Mouse (Mus musculus) hematopoietic stem cell, adult 5-6 weeks (primary cell): Measurements from ENCODE around the gene Slc13a3. TPM values are rescaled to one million over a fixed set of nuclear protein-coding genes. Genes with fewer than 3 reads are reported as not detected.
A peak's percentile ranks its signal among the peaks of the same experiment; 100 is the strongest.

Source experiments
- ATAC-seq, 2 experiments: fragments of 125-278 bp in 1 of 2; replicated peaks in 1 of 2; 2 replicates each; pipeline ENCODE4 v1.8.0; 2016 to 2017; ENCODE audit warnings: inconsistent platforms in 2 of 2, mild to moderate bottlenecking in 2 of 2, moderate number of reproducible peaks in 2 of 2, low read depth in 1 of 2, moderate TSS enrichment in 1 of 2; ENCODE audit not compliant: low FRiP score in 2 of 2, poor library complexity in 2 of 2, severe bottlenecking in 2 of 2, insufficient read depth in 1 of 2, low TSS enrichment in 1 of 2
- total RNA-seq: library from RNA; stranded (forward); fragments of 172-1452, 232-1000 nt; gene quantifications from 2 replicates; pipeline ENCODE4 v1.2.3, GENCODE M21; 2017

Slc13a3 gene
- total RNA-seq, 1 experiment from 2014 or later: not detected

DNA sequence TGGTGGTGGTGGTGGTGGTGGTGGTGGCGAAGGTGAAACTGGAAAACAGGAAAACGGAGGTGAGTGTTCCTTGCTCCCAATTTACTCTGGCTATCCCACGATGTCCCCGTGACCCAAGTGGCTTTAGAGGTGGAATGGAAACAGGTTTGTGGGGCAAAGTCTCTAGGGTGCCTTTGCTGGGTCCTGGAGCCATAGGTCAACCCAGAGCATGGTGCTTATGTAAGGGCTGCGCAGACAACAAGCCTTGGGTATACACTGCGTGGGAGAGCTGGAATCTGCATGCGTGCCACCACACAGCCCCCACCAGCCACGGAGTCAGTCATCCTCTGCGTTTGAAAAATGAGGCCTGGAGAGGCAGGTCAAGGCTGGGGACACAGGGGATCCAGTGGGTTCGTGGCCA is 33.4 kb downstream of the Slc13a3 start:
- ATAC-seq: no peak

DNA sequence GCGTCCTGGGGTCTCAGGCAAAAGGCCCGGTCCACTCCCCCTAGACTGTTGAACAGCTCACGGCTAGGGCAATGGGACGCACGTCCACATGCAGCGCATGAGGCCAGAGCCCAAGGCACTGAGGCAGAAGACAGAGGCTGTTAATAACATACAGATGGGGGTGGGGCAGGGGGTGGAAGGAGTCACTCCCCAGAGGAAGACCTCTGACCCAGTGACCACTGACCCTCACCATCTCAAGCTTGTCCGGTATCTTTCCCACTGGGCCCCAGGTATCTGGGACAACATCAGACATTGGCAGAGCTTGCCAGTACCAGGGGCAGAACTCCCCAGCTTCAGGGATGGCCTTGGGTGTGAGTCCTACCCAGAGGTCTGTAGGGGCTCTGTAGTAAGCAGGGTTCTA is 34.1 kb downstream of the Slc13a3 start:
- no peak for ATAC-seq

DNA sequence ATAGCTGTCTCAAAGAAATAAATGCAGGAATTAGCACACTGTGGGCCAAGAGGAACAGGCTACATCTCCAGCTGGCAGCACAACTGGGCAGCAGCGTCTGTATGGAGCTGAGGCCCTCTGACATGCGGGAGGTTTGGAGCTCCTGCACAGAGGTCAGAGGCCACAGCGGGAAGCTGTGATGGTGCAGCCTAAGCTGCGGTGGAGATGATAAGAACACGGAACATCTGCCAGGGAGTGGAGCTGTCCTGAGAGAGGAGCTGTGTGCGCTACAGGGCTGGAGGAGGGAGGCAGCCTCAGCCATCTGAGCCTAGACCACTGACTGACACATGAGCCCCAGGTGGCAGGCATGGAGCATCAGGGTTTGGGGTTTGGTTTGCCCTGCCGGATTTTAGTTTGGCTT is 44.3 kb downstream of the Slc13a3 start:
- no peak for ATAC-seq

DNA sequence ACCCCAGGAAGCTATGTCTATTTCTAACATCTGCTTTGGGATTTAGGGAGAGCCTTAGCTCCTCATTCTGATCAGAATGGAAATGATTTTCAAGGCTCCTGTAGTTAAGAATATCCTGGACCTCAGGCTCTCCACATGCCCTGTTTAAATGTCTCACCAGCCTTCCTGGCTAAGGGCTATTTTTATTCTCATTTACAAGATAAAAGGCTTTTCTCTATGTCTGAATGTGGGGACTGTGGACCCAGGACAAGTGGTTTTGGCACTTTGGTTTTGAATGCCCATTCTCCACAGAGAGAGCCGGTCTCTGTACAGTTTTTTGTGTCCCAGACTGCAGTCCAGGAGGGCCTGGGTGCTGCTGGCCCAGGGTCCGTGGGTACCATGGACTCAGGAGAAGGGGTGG is 52.8 kb downstream of the Slc13a3 start:
- ATAC-seq: no peak

DNA sequence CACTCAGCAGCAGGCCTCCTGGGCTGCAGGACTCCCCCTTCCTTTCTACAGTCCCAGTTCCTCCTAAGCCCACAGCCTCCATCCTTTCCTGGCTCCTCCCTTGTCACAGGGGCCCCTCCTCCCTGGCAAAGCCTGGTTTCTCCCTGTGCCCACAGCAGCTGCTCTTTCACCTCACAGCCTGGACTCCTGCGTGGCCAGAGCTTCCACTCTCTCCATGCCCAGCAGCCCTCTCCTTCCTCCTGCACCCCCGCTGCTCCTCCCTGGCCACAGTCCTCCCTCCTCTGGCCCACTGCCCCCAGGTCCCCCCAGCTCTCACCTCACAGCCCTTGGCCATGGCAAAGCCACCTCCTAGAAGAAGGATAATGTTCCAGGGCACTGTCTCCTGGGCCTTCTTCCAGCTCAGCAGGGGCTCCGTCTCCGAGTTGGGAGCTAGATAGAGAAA is 53.3 kb downstream of the Slc13a3 start:
- 0 out of 4 replicates have a peak, but pooled peaks of 1 of the 2 experiments have one; percentile 29 for ATAC-seq

DNA sequence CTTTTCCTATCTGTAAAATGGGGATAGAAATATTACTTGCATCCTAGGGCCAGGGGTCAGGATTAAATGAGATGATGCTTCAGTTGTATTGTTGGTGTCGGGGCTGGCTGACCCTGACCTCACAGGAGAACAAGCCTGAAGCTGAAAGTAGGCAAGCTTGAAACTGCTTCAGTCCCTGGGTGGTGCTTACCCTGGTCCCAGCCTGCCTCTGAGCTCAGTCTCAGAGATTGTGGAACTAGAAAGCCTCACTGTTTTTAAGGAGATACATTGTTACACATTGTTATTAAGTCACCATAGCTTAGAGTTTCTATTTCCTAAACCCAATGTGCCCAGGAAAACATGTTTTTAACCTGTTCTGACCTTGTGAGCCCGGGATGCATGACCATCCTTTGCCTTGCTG is 54.5 kb downstream of the Slc13a3 start:
- no peak for ATAC-seq

DNA sequence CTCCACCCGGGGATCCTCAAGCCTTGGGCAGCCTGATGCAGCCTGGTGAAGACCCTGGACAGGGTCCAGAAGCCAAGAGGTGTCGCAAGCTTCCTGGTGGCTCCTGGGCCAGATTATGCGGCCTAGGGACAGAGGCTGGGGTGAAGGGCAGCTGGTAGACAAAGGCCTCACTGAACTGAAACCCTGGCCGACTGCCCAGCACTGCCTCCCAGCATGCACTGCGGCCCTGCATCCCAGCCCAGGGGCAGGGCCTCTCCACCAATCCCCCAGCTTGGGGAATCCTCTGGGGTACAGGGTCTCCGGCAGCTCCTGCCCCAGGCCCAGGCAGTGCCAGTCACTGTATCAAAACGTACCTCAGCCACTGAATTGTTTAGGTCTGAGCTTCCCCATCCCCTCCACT is 55.7 kb downstream of the Slc13a3 start:
- ATAC-seq: no peak

DNA sequence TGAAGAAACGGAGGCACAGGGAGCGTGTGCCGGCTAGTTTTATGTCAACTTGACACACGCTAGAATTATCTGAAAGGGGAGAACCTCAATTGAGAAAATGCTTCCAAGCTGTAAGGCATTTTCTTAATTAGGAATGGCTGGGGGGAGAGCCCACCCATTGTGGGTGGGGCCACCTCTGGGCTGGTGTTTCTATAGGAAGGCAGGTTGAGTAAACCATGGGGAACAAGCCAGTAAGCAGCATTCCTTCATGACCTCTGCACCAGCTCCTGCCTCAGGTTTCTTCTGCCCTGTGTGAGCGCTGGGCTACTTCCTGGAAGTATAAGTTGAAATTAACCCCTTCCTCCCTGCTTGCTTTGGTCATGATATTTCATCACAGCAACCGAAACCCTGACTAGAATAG is 57.2 kb downstream of the Slc13a3 start:
- ATAC-seq: no peak

DNA sequence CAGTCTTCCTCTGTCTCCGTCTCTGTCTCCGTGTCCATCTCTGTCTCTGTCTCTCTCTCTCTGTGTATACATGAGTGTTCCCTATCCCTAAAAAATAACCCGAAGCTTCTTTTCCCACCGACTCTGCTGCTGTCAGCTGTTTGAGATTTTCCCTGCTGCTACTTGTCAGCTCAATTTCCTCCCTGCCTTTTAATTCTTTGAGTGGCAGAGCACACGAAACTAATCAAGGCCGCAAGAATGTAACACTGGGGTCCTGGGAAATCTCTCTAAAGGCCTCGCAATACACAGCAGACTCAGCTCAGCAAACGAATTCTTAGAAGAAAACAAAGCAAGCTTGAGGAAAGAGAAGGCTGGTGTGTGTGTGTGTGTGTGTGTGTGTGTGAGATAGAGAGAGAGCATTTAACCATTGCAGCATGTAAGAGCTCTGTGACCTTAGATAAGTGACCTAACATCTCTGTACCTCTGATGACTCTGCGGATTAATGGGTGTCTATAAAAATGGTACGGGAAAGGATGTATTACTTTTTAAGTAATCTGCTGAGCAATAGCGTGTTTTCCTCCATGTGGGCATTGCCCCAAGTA is 57.8 kb downstream of the Slc13a3 start:
- no peak for ATAC-seq

DNA sequence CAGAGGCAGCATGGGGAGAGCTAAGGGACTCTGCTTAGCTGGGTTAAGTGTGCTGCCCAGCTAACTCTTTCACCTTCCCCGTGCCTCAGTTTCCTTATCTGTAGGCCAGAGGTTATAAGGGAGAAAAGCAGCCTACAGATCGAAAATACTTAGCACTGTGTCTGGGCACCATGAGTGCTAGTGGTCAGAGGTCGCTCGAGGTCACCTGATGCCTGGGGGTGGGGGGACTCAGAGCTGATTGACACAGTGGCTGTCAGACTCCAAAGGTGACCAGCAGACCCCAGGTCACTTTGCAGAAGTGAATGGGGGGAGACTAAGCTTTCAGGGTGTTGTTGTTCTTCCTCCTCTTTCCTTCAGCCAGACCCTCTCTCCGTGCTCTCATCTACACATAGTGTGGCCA is 58.7 kb downstream of the Slc13a3 start:
- no peak for ATAC-seq

DNA sequence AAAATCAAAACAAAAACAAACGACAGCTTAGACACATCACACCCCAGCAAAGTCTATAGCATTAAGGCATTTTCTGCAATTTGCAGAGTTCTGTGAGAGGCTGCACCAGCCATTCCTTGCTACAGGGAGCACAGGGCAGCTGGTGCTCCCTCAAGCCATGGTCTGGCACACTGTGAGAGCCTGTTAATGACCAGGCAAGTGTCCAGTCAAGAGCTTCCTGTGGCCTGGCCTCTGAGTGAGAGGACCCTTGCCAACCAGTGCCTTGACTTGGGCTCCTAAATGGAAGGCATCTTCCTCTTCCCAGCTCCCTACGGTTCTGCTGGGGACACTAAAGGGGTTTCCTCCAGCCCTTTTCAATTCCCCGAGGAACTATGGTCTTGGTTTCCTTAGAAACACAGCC is 59.1 kb downstream of the Slc13a3 start:
- no peak for ATAC-seq

DNA sequence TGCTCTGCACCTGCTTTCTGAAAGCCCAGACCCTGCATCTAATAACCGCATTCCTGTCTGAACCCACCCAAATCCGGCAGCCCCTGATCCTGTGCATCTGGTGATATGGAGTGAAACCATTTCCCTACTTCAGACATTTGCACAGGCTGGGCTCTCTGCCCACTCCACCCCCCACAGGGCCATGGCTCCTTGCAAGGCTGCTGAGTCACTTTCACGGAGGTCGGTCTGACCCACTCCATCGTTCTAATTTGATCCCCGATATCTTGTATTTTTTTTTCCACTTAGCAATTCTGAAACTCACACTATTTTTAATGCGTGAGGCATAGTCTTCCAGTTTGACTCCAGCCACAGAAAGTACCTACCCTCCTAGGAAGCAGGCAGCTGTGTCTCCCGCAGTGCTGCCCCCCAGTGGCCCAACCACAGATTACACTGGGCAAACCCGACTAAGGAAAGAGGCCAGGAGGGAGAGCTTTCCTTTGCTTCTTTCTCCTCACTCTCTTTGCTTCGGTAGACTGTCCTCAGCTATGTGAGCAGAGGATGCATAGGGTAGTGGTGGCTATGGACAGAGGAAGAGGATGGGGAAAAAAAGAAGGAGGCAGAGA is 65.2 kb downstream of the Slc13a3 start:
- peak; percentile 34 to 59; a peak in 3 of 4 replicates for ATAC-seq

DNA sequence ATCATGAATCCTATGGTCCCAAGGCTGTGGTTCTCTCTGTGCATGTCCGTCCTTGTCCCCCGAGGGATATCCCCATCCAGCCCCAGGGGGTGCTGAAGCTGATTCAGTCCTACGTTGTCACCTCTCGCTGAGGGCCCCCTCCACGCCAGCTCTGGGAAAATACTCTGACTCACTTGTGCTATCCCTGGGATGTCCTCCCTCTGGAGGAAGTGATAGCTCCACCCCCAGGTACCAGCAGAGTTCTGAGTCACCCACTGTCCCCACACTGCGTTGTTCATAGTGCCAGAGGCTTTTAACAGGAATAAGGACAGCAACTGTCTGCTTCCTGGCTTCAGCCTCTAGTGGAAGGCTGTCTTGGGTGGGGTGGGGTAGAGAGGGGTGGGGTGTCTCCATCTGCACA is 67.7 kb downstream of the Slc13a3 start:
- peak in 1 of 2 experiments; percentile 5; a peak in 1 of 4 replicates for ATAC-seq

DNA sequence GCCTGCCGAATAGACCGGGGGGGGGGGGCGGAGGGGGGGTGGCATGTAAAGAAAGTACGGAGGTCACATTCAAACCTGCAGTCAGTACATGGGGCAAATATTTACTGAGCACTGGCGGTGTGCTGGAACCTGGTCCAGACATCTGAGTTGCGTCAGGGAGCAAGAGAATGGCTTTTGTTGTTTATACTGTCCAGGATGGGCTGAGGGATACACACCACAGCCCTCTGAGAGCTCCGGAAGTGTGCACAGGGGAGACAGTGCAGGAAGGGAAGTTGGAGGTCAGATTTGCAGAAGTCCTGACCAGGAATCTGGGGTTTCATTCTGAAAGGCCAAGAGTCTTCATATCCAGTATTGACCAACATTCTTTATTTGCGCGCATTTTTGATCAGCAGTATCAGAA is 68.1 kb downstream of the Slc13a3 start:
- ATAC-seq: peak; percentile 30 to 38; a peak in 3 of 4 replicates

DNA sequence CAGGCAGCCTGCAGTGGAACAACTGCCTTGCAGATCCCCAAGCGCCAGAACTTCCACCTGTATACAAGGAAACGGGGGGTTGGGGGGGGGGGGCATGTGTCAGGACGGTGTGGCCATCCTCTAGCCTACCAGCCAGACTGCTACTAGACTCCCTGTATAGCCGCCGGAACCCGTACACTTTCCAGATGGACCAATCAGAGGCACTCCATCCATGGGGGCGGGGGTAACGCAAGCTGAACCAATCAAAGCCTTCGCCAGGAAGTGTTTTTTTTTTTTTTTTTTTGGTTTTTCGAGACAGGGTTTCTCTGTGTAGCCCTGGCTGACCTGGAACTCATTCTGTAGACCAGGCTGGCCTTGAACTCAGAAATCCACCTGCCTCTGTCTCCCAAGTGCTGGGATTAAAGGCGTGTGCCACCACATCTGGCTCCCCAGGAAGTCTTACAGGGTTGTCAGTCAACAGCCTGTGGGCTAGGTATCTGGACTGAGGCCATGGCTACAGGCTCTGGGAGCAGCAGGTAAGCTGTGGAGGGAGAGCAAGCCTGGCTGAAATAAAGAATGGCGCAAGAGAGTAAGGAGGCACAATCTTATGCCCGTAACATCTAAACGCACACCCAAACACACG is 74.8 kb downstream of the Slc13a3 start:
- no peak for ATAC-seq

DNA sequence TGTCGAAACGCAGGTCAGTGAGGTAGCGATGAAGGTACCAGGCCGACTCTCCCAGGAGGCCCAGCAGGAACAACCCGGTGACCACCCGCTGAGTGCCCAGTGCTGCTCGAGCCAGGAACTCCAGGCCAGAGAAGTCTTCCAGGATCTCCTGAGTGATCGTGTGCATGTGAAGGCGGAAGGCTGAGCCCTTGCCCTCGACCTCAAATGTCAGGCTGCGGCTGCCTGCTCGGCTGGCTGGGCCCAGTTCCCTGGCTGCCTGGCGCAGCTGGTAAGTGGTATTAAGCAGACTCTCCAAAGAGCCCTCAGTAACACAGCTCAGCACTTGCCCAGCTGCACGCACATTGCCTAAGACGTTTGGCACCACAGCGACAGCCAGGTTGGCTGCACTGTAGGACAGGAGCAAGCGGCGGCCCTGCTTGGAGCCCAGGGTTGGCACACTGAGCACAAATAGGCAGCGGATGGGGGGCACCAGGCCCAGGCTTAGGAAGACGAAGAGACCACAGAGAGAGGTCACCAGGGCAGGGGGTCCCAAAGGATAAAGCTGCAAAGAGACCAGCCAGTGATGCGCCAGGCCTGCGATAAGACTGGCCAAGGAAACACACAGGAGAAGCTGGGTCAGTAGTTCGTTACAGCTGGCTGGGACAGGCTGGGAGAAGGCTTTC is 75.4 kb downstream of the Slc13a3 start:
- no peak for ATAC-seq

DNA sequence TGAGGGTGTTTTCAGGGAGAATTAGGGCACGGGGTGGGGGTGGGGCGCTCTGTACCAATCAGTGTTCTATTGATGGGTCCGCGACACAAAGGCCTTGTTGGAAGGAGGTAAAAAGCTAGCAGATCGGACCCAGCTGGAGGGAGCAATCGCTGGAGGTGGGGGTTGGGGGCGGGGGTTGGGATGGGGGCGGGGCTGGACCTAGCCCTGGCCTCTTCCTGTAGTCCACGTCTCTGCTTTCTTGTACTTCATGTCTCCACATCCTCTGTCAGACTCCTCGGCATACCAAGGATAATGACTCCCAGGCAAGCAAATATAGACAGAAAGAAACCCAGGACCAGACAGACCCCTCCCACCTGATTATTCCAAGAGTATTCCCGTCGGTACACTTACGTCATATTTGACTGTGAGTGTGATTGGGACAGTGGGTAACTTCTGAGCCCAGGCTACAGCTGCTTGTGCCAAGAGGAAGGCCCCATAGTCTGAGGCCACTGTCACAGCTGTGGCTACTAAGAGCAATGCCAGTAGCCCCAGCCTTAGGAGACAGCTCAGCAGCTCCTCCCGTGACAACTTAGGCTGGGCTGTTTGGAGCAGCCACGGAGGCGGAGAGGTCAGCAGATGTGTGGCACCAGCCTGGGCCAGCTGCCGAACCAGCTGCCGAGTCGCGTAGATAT is 76.1 kb downstream of the Slc13a3 start:
- ATAC-seq: no peak

DNA sequence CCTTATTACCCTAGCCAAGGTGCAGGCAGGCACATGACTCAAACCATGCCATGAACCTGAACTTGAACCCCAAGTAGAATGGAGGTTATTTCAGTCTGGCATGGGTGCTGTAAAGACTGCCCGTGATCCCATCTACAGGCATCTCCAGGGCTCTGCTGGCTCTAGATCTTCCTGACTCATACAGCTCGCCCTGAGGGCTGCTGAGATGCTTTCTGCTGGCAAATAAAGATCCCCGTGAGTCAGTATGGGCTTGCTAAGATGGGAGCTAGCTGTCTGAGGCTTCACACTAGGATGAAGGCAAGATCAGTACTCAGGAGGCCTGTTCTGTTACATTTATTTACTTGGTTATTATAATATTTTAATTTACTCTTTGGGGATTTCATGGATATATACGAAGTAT is 80.9 kb downstream of the Slc13a3 start:
- ATAC-seq: no peak
